Mouse (Mus musculus): Measurements from ENCODE around the gene Cdc73. TPM values are rescaled to one million over a fixed set of nuclear protein-coding genes. Genes with fewer than 3 reads are reported as not detected.

Gene Cdc73
- polyA plus RNA-seq (2014; fragmentation: Nextera tagmentation; extraction: Ambion mirVana), result 27.8 and 28.4 TPM in 2 replicates

GRCm38 (mm10) chr1:143702741-143703262 lies at the start of gene Cdc73:
Gene Cdc73, minus strand, starts transcription at chr1:143702893.
- Histone ChIP-seq H3K9ac (ENCODE audit: low read length) (peak within 1 kb of the TSS; percentile 92), H3K4me1 (ENCODE audit: control insufficient read depth, insufficient read depth, low read length) (peaks cover 7% of the 10 kb centered on the region), H3K4me2 (peak within 1 kb of the TSS; percentile 66), H3K27ac (ENCODE audit: low read depth, low read length) (peak within 1 kb of the TSS; percentile 86), H3K4me3 (ENCODE audit: low read depth, low read length) (peak within 1 kb of the TSS; percentile 84), H3K36me3 (ENCODE audit: control insufficient read depth, insufficient read depth, low read length) (peaks cover 2% of the 10 kb centered on the region), H3K27me3 (ENCODE audit: control insufficient read depth, insufficient read depth, low read length) (no peaks in the 10 kb centered on the region), H3K9me3 (ENCODE audit: control insufficient read depth, low read length) (no peaks in the 10 kb centered on the region)
- peak; percentile 99 for DNase-seq (ENCODE audit: low spot score, missing footprints)
- peak; percentile 99 for ATAC-seq (ENCODE audit: low FRiP score)
- WGBS, result under 1% methylated on average over 50 of the region's 74 CpGs

- no peak for DNase-seq (ENCODE audit: low spot score, missing footprints)
- Histone ChIP-seq H3K36me3 (ENCODE audit: control insufficient read depth, insufficient read depth, low read length) (0 out of 2 replicates have a peak, but pooled peaks cover 2% of the 10 kb centered on the region), H3K9ac (ENCODE audit: low read length) (no peak overlapping the region), H3K4me3 (ENCODE audit: low read depth, low read length) (no peak overlapping the region), H3K9me3 (ENCODE audit: control insufficient read depth, low read length) (no peaks in the 10 kb centered on the region), H3K4me2 (no peak overlapping the region), H3K27me3 (ENCODE audit: control insufficient read depth, insufficient read depth, low read length) (no peaks in the 10 kb centered on the region), H3K27ac (ENCODE audit: low read depth, low read length) (no peak overlapping the region), H3K4me1 (ENCODE audit: control insufficient read depth, insufficient read depth, low read length) (no peaks in the 10 kb centered on the region; the same call in 1 of the 2 replicates)
- no peak for ATAC-seq (ENCODE audit: low FRiP score)
- 90% methylated on average over 10 of the region's 10 CpGs for WGBS
Observed at GRCm38 (mm10) chr1:143745871-143746270, 43.2 kb upstream of the Cdc73 start.

- Histone ChIP-seq H3K4me2 (no peak overlapping the region), H3K4me1 (ENCODE audit: control insufficient read depth, insufficient read depth, low read length) (no peaks in the 10 kb centered on the region; the same call in 1 of the 2 replicates), H3K4me3 (ENCODE audit: low read depth, low read length) (no peak overlapping the region), H3K36me3 (ENCODE audit: control insufficient read depth, insufficient read depth, low read length) (0 out of 2 replicates have a peak, but pooled peaks cover 2% of the 10 kb centered on the region), H3K27ac (ENCODE audit: low read depth, low read length) (no peak overlapping the region), H3K9me3 (ENCODE audit: control insufficient read depth, low read length) (no peaks in the 10 kb centered on the region), H3K9ac (ENCODE audit: low read length) (no peak overlapping the region), H3K27me3 (ENCODE audit: control insufficient read depth, insufficient read depth, low read length) (no peaks in the 10 kb centered on the region)
- 65% methylated on average over 6 of the region's 6 CpGs for WGBS
- ATAC-seq (ENCODE audit: low FRiP score), result no peak
- no peak for DNase-seq (ENCODE audit: low spot score, missing footprints)
Observed at GRCm38 (mm10) chr1:143742186-143742585, 39.5 kb upstream of the Cdc73 start.

GRCm38 (mm10) chr1:143741331-143741730 lies 38.6 kb upstream of the Cdc73 start:
- Histone ChIP-seq H3K4me1 (ENCODE audit: control insufficient read depth, insufficient read depth, low read length) (no peaks in the 10 kb centered on the region; the same call in 1 of the 2 replicates), H3K4me2 (no peak overlapping the region), H3K27ac (ENCODE audit: low read depth, low read length) (no peak overlapping the region), H3K27me3 (ENCODE audit: control insufficient read depth, insufficient read depth, low read length) (no peaks in the 10 kb centered on the region), H3K9ac (ENCODE audit: low read length) (no peak overlapping the region), H3K9me3 (ENCODE audit: control insufficient read depth, low read length) (no peaks in the 10 kb centered on the region), H3K36me3 (ENCODE audit: control insufficient read depth, insufficient read depth, low read length) (0 out of 2 replicates have a peak, but pooled peaks cover 2% of the 10 kb centered on the region), H3K4me3 (ENCODE audit: low read depth, low read length) (no peak overlapping the region)
- no peak for ATAC-seq (ENCODE audit: low FRiP score)
- no peak for DNase-seq (ENCODE audit: low spot score, missing footprints)
- WGBS, result 90% methylated on average over 5 of the region's 5 CpGs

- no peak overlapping the region for H3K4me3 ChIP-seq (ENCODE audit: low read depth, low read length)
- ATAC-seq (ENCODE audit: low FRiP score), result no peak
Observed at GRCm38 (mm10) chr1:143740581-143740980, 37.9 kb upstream of the Cdc73 start.

GRCm38 (mm10) chr1:143739361-143740350 lies 37.0 kb upstream of the Cdc73 start:
- no peaks in the 10 kb centered on the region for H3K9me3 ChIP-seq (ENCODE audit: control insufficient read depth, low read length)
- H3K27ac ChIP-seq (ENCODE audit: low read depth, low read length), result peak overlapping the region; percentile 31; the same call in 1 of the 2 replicates
- H3K27me3 ChIP-seq (ENCODE audit: control insufficient read depth, insufficient read depth, low read length), result no peaks in the 10 kb centered on the region
- H3K4me1 ChIP-seq (ENCODE audit: control insufficient read depth, insufficient read depth, low read length), result no peaks in the 10 kb centered on the region; the same call in 1 of the 2 replicates
- H3K4me2 ChIP-seq, result peak overlapping the region; percentile 53
- H3K4me3 ChIP-seq (ENCODE audit: low read depth, low read length), result peak overlapping the region; percentile 71
- 0 out of 2 replicates have a peak, but pooled peaks cover 2% of the 10 kb centered on the region for H3K36me3 ChIP-seq (ENCODE audit: control insufficient read depth, insufficient read depth, low read length)
- WGBS, result under 1% methylated on average over 70 of the region's 71 CpGs
- ATAC-seq (ENCODE audit: low FRiP score) (peak; percentile 95), DNase-seq (ENCODE audit: low spot score, missing footprints) (peak; percentile 97)
- peak overlapping the region; percentile 86 for H3K9ac ChIP-seq (ENCODE audit: low read length)

More at GRCm38 (mm10) chr1:143740581-143740980, 37.9 kb upstream of the Cdc73 start:
- WGBS, result 86% methylated on average over 10 of the region's 10 CpGs
- Histone ChIP-seq H3K4me1 (ENCODE audit: control insufficient read depth, insufficient read depth, low read length) (no peaks in the 10 kb centered on the region; the same call in 1 of the 2 replicates), H3K9me3 (ENCODE audit: control insufficient read depth, low read length) (no peaks in the 10 kb centered on the region), H3K9ac (ENCODE audit: low read length) (no peak overlapping the region), H3K36me3 (ENCODE audit: control insufficient read depth, insufficient read depth, low read length) (0 out of 2 replicates have a peak, but pooled peaks cover 2% of the 10 kb centered on the region), H3K27ac (ENCODE audit: low read depth, low read length) (no peak overlapping the region), H3K27me3 (ENCODE audit: control insufficient read depth, insufficient read depth, low read length) (no peaks in the 10 kb centered on the region), H3K4me2 (no peak overlapping the region)
- DNase-seq (ENCODE audit: low spot score, missing footprints), result no peak

GRCm38 (mm10) chr1:143738811-143739210 lies 36.1 kb upstream of the Cdc73 start:
- H3K4me3 ChIP-seq (ENCODE audit: low read depth, low read length), result peak overlapping the region; percentile 71
- H3K27me3 ChIP-seq (ENCODE audit: control insufficient read depth, insufficient read depth, low read length), result no peaks in the 10 kb centered on the region
- H3K9me3 ChIP-seq (ENCODE audit: control insufficient read depth, low read length), result no peaks in the 10 kb centered on the region
- peak overlapping the region; percentile 86 for H3K9ac ChIP-seq (ENCODE audit: low read length)
- H3K4me2 ChIP-seq, result peak overlapping the region; percentile 53
- WGBS, result 29% methylated on average over 11 of the region's 11 CpGs
- no peak overlapping the region for H3K27ac ChIP-seq (ENCODE audit: low read depth, low read length)
- no peaks in the 10 kb centered on the region; the same call in 1 of the 2 replicates for H3K4me1 ChIP-seq (ENCODE audit: control insufficient read depth, insufficient read depth, low read length)
- 0 out of 2 replicates have a peak, but pooled peaks cover 2% of the 10 kb centered on the region for H3K36me3 ChIP-seq (ENCODE audit: control insufficient read depth, insufficient read depth, low read length)
- DNase-seq (ENCODE audit: low spot score, missing footprints), result peak; percentile 87
- ATAC-seq (ENCODE audit: low FRiP score), result no peak

GRCm38 (mm10) chr1:143733914-143734410 lies 31.3 kb upstream of the Cdc73 start:
- ATAC-seq (ENCODE audit: low FRiP score) (no peak), DNase-seq (ENCODE audit: low spot score, missing footprints) (no peak)
- Histone ChIP-seq H3K36me3 (ENCODE audit: control insufficient read depth, insufficient read depth, low read length) (no peaks in the 10 kb centered on the region), H3K4me2 (no peak overlapping the region), H3K4me1 (ENCODE audit: control insufficient read depth, insufficient read depth, low read length) (no peaks in the 10 kb centered on the region), H3K9me3 (ENCODE audit: control insufficient read depth, low read length) (no peaks in the 10 kb centered on the region), H3K27me3 (ENCODE audit: control insufficient read depth, insufficient read depth, low read length) (no peaks in the 10 kb centered on the region), H3K4me3 (ENCODE audit: low read depth, low read length) (no peak overlapping the region), H3K27ac (ENCODE audit: low read depth, low read length) (no peak overlapping the region), H3K9ac (ENCODE audit: low read length) (no peak overlapping the region)
- WGBS, result 72% methylated on average over 5 of the region's 5 CpGs
